Mouse (Mus musculus) R1 (cell line): ENCODE results near the gene Zfc3h1.

Experiments
- DNase-seq: peaks from one replicate; pipeline ENCODE4 v3.0.0-alpha.2; 2018; ENCODE audit warnings: low read depth, low spot score

Gene Zfc3h1

GRCm38 (mm10) chr10:115476506-115476905, 91.7 kb downstream of the Zfc3h1 start:
- DNase-seq: no peak

- no peak for DNase-seq
Measured at GRCm38 (mm10) chr10:115478441-115479141, 93.8 kb downstream of the Zfc3h1 start.
